Mouse (Mus musculus): ENCODE data around the gene Uqcr11.

Uqcr11 gene

GRCm38 (mm10) chr10:80399191-80399972 is 7.2 kb downstream of the Uqcr11 start, which contains the start of gene Mbd3:
Gene Mbd3, minus strand, starts transcription at chr10:80399550.
- DNase-seq (ENCODE audit: low read depth, low spot score), result peak; percentile 98

- DNase-seq (ENCODE audit: low read depth, low spot score), result peak; percentile 98
These were observed 7.9 kb downstream of the Uqcr11 start for GRCm38 (mm10) chr10:80398719-80399190.

DNA sequence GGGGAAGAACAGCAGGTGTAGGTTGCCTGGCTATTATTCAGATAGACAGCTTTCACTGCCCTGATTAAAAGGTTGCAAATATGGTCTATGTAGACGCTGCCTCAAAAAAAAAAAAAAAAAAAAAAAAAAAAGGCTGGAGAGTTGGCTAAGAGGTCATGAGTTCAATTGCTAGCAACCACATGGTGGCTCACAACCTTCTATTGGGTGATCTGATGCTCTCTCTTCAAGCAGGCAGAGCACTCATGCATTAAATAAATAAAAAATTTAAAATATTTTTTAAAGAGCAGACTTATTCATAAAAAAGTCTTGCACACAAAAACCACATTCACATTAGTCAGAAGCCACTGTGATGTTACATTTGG is 8.5 kb downstream of the Uqcr11 start:
- no peak for DNase-seq (ENCODE audit: low read depth, low spot score)

DNA sequence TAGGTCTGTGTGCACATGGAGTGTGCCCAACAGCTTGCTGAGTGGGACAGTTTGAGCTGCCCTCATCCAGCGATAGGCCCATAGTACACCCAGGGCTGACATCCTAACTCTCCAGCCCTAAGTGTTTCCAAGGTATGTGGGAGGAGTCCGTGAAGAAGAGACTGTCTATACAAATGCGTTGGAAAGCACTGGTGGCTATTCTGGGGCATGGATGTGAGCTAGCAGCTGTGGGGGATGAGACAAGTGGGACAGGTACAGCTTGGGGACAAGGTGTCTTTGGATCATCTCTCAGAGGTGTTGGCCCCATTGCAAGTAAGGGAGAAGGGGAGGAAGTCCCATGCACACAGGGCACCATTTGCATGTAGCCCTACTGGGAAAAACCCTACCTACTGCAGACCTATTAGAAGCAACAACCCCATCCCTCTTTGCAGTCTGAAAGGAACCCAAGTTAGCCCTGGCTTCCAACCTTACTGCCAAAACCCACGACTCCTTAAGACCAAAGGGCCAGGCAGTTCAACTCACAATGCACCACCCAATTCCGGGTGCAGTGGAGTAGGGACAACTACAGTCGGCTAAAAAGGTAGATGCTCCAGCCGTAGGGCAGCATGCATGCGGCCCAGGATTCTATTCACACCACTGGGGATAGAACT is 9.0 kb downstream of the Uqcr11 start:
- no peak for DNase-seq (ENCODE audit: low read depth, low spot score)

GRCm38 (mm10) chr10:80396822-80397523 is 9.7 kb downstream of the Uqcr11 start:
- no peak for DNase-seq (ENCODE audit: low read depth, low spot score)

DNA sequence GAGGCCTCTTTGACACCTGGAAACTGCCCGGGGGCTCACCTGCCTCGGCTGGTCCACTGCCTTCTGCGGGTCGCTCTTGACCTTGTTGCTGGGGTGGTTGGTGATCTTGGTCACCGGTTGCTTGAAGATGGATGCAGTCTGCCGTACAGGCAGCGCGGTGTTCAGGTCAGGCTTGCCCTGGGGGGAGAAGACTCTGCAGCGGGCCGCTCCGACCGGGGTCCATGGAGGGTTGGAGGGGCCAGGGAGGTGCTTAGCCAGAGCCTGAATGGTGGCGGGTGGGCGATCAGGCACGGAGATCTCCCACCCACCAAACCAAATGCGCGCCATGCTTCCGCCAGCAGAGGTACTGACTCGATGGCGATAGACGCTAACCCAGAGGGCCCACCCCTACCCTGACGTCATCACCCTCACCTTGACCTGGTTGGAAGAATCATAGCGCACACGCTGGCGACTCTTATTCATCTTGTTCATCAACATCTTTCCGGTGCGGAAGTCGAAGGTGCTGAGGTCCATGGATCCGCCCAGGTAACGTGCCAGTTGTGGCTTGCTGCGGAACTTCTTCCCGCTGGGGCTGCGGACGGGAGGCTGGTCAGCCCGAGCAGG is 11.5 kb downstream of the Uqcr11 start:
- DNase-seq (ENCODE audit: low read depth, low spot score), result no peak

GRCm38 (mm10) chr10:80392687-80393086 is 13.9 kb downstream of the Uqcr11 start:
- DNase-seq (ENCODE audit: low read depth, low spot score), result no peak

DNA sequence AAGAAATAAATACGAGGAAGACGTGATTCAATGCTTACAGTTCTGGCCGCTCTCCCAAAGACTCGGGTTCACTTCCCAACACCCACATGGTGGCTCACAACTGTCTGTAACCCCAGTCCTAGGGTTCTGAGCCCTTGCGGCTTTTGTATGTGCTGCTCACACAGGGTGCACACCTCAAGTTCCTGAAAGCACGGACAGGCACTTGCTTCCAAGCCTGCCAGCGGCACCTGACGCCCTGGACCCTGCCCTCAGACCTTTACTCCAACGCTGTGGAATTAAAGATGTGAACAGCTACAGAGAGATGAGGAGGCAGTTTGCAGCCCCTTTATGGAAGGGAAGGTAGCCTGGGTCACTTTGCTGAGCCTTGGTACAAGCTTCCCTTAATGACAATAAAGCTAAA is 15.9 kb downstream of the Uqcr11 start:
- no peak for DNase-seq (ENCODE audit: low read depth, low spot score)

GRCm38 (mm10) chr10:80389185-80389708 is 17.4 kb downstream of the Uqcr11 start:
- no peak for DNase-seq (ENCODE audit: low read depth, low spot score)

GRCm38 (mm10) chr10:80388731-80389130 is 17.9 kb downstream of the Uqcr11 start:
- DNase-seq (ENCODE audit: low read depth, low spot score), result no peak

DNA sequence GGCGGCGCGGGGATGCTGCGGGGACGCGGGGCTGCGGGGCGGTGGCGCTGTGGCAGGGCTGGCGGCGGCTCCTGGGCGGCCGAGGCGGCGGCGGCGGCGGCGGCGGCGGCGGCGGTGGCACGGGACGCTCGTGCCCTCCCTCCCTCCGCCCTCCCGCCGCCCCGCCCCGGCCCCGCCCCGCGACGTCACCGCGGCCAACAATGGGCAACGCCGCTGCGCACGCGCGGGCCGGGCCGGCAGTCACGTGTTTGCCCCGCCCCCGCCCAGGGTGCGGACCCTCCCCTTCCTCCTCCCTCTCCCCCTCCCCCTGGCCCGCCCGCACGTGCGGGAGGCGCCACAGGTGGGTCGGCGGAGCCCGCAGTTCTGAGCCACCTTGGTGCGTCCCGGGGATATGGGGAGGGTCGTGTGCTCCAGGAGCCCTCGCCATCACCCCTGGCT is 19.1 kb downstream of the Uqcr11 start, which contains the start of gene Mex3d:
Gene Mex3d (minus strand): TSS at position 138 of the 438 bp plus-strand sequence.
- DNase-seq (ENCODE audit: low read depth, low spot score), result no peak

- no peak for DNase-seq (ENCODE audit: low read depth, low spot score)
These were observed 19.7 kb downstream of the Uqcr11 start for GRCm38 (mm10) chr10:80386735-80387471.

GRCm38 (mm10) chr10:80385811-80386734 is 20.6 kb downstream of the Uqcr11 start:
- no peak for DNase-seq (ENCODE audit: low read depth, low spot score)

DNA sequence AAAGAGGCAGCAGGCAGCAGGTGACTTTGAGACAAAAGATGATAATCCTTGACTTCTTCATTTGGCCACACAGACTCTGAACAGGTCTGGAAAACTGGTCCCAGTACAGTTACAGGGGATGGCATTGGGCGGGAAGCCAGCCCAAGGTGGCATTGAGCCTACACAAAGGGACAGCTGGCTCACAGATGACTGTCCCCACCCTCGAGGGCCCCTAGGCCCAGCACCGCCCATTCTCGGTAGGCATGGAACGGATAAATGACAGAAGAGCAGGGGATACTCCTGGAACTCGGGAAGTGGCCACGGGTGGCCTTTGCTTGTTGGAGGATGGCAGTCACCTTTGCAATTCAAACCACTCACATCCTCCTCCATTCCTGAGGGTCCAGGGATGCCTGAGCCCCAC is 21.3 kb downstream of the Uqcr11 start:
- no peak for DNase-seq (ENCODE audit: low read depth, low spot score)

DNA sequence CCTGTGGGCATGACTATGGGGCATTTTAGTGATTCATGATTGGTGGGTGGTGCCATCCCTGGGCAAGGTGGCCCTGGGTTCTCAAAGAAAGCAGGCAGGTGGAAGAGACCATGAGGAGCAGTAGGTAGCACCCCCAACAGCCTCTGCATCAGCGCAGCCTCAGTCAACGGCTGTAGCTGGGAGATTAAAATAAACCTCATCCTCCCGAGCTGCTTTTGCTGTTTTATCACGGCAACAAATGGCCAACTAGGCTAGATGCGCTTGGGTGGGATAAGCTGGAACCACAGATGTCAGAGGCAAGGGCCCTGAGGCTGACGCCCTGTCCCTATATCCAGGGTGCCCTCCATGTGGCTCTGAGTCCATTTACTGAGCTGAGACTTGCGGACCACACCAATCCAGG is 21.9 kb downstream of the Uqcr11 start:
- DNase-seq (ENCODE audit: low read depth, low spot score), result no peak

GRCm38 (mm10) chr10:80384115-80384639 is 22.5 kb downstream of the Uqcr11 start:
- DNase-seq (ENCODE audit: low read depth, low spot score), result no peak

GRCm38 (mm10) chr10:80383431-80383830 is 23.2 kb downstream of the Uqcr11 start:
- DNase-seq (ENCODE audit: low read depth, low spot score), result no peak

- DNase-seq (ENCODE audit: low read depth, low spot score), result no peak
These were observed 23.8 kb downstream of the Uqcr11 start for GRCm38 (mm10) chr10:80382641-80383365.

- DNase-seq (ENCODE audit: low read depth, low spot score), result no peak
These were observed 28.9 kb downstream of the Uqcr11 start for GRCm38 (mm10) chr10:80377716-80378115.

Data from WW6 (cell line).